Mouse (Mus musculus): Measurements from ENCODE around the gene Mast1.
"Not testable (repeated sequence)": the region's sequence is repeated elsewhere in the genome, so short reads cannot be mapped to it uniquely, and the experiment has no call there.

The Mast1 gene

GRCm38 (mm10) chr8:84910551-84910950, 26.6 kb downstream of the Mast1 start:
- DNase-seq (ENCODE audit: low spot score in 2 of 2): no peak

GRCm38 (mm10) chr8:84909949-84910348, 27.2 kb downstream of the Mast1 start:
- DNase-seq (ENCODE audit: low spot score in 2 of 2): no peak

GRCm38 (mm10) chr8:84909162-84909767, 27.9 kb downstream of the Mast1 start:
- DNase-seq (ENCODE audit: low spot score in 2 of 2): no peak

GRCm38 (mm10) chr8:84908421-84909161, 28.6 kb downstream of the Mast1 start, which contains the start of gene Dnase2a:
TSS of gene Dnase2a (plus strand) at chr8:84908560.
- DNase-seq (ENCODE audit: low spot score in 2 of 2): peak; percentile 94 to 97

- DNase-seq (ENCODE audit: low spot score in 2 of 2): not testable (repeated sequence)
These were observed 29.2 kb downstream of the Mast1 start for GRCm38 (mm10) chr8:84907979-84908378.

- no peak for DNase-seq (ENCODE audit: low spot score in 2 of 2)
These were observed 29.7 kb downstream of the Mast1 start for GRCm38 (mm10) chr8:84907493-84907892.

GRCm38 (mm10) chr8:84907037-84907436, 30.1 kb downstream of the Mast1 start:
- no peak for DNase-seq (ENCODE audit: low spot score in 2 of 2)

GRCm38 (mm10) chr8:84904351-84904750, 32.8 kb downstream of the Mast1 start:
- DNase-seq (ENCODE audit: low spot score in 2 of 2): no peak

- DNase-seq (ENCODE audit: low spot score in 2 of 2): peak; percentile 86 to 91
These were observed 34.1 kb downstream of the Mast1 start for GRCm38 (mm10) chr8:84902920-84903661.

GRCm38 (mm10) chr8:84902367-84902919, 34.7 kb downstream of the Mast1 start:
- DNase-seq (ENCODE audit: low spot score in 2 of 2): no peak

GRCm38 (mm10) chr8:84901752-84902151, 35.4 kb downstream of the Mast1 start, which contains the start of gene Klf1:
TSS of gene Klf1 (plus strand) at chr8:84901928.
- no peak for DNase-seq (ENCODE audit: low spot score in 2 of 2)

- no peak for DNase-seq (ENCODE audit: low spot score in 2 of 2)
These were observed 36.1 kb downstream of the Mast1 start for GRCm38 (mm10) chr8:84901071-84901470.

GRCm38 (mm10) chr8:84895963-84896362, 41.2 kb downstream of the Mast1 start:
- DNase-seq (ENCODE audit: low spot score in 2 of 2): no peak

- peak; percentile 85 to 93 for DNase-seq (ENCODE audit: low spot score in 2 of 2)
These were observed 43.4 kb downstream of the Mast1 start, which contains the start of gene Gcdh for GRCm38 (mm10) chr8:84893709-84894134. TSS of gene Gcdh (minus strand) at chr8:84893921.

- no peak for DNase-seq (ENCODE audit: low spot score in 2 of 2)
These were observed 44.0 kb downstream of the Mast1 start for GRCm38 (mm10) chr8:84892993-84893708.

GRCm38 (mm10) chr8:84889141-84889540, 48.0 kb downstream of the Mast1 start:
- no peak for DNase-seq (ENCODE audit: low spot score in 2 of 2)

- DNase-seq (ENCODE audit: low spot score in 2 of 2): no peak
These were observed 48.9 kb downstream of the Mast1 start for GRCm38 (mm10) chr8:84888280-84888679.

GRCm38 (mm10) chr8:84884728-84885127, 52.4 kb downstream of the Mast1 start:
- no peak for DNase-seq (ENCODE audit: low spot score in 2 of 2)

- no peak for DNase-seq (ENCODE audit: low spot score in 2 of 2)
These were observed 58.2 kb downstream of the Mast1 start for GRCm38 (mm10) chr8:84878915-84879314.

- DNase-seq (ENCODE audit: low spot score in 2 of 2): no peak
These were observed 59.7 kb downstream of the Mast1 start for GRCm38 (mm10) chr8:84877297-84878035.

- DNase-seq (ENCODE audit: low spot score in 2 of 2): no peak
These were observed 62.8 kb downstream of the Mast1 start for GRCm38 (mm10) chr8:84874339-84874738.
